Mouse (Mus musculus) midbrain, embryonic 11.5 days (tissue): ENCODE measurements around the gene Mapkapk3. TPM values are rescaled to one million over a fixed set of nuclear protein-coding genes. Genes with fewer than 3 reads are reported as not detected.
A peak's percentile ranks its signal among the peaks of the same experiment; 100 is the strongest.

Experiments
- ATAC-seq: fragments of 200-750 bp; cut with Nextera tagmentation; 2 replicates; pipeline ENCODE4 v1.8.0; 2017; ENCODE audit warnings: moderate TSS enrichment, moderate library complexity; ENCODE audit not compliant: low FRiP score
- DNase-seq: peaks from one replicate; pipeline ENCODE4 v3.0.0; 2015; ENCODE audit warnings: low spot score; ENCODE audit errors: missing footprints
- H3K27ac ChIP-seq: fragments of 300-500 bp; sonication (generic); 2 replicates; pipeline ENCODE4 v1.5.1; 2014; ENCODE audit warnings: low read depth, low read length
- H3K27me3 ChIP-seq: fragments of 300-500 bp; sonication (generic); 2 replicates; pipeline ENCODE4 v1.6.1; 2014; ENCODE audit warnings: mild to moderate bottlenecking, low read length, moderate library complexity, mixed read lengths; ENCODE audit not compliant: control insufficient read depth, insufficient read depth
- H3K36me3 ChIP-seq: fragments of 300-500 bp; sonication (generic); 2 replicates; pipeline ENCODE4 v1.6.1; 2014; ENCODE audit warnings: mild to moderate bottlenecking, low read length, moderate library complexity, mixed read lengths; ENCODE audit not compliant: control insufficient read depth, insufficient read depth
- H3K4me1 ChIP-seq: fragments of 300-500 bp; sonication (generic); 2 replicates; pipeline ENCODE4 v1.6.1; 2014; ENCODE audit warnings: low read length; ENCODE audit not compliant: control insufficient read depth, insufficient read depth
- H3K4me2 ChIP-seq: fragments of 300-500 bp; sonication (generic); 2 replicates; pipeline ENCODE4 v1.6.1; 2014; ENCODE audit warnings: mild to moderate bottlenecking, moderate library complexity
- H3K4me3 ChIP-seq: fragments of 300-500 bp; sonication (generic); 2 replicates; pipeline ENCODE4 v1.5.1; 2014; ENCODE audit warnings: low read depth, low read length
- H3K9ac ChIP-seq: fragments of 300-500 bp; sonication (generic); 2 replicates; pipeline ENCODE4 v1.6.1; 2014; ENCODE audit warnings: low read length
- H3K9me3 ChIP-seq: fragments of 300-500 bp; sonication (generic); 2 replicates; pipeline ENCODE4 v1.6.1; 2016; ENCODE audit warnings: low read length; ENCODE audit not compliant: control insufficient read depth
- WGBS: fragments of 180-500 bp; shearing (Covaris S2); extraction: QIAGEN DNeasy Blood & Tissue Kit; methylation state at CpG from one replicate; pipeline ENCODE4 v1.1.7; 2014; 5-methylcytosine and 5-hydroxymethylcytosine counted together
- microRNA-seq: library from miRNA; unstranded; fragments of <30 nt; microRNA quantifications from one replicate; pipeline ENCODE4, GENCODE M21; 2017
- polyA plus RNA-seq: library from polyadenylated mRNA; unstranded; fragments of >200 nt; fragmentation: Nextera tagmentation; extraction: Ambion mirVana; gene quantifications from 2 replicates; pipeline ENCODE4 v1.2.1, GENCODE M21; 2014

The Mapkapk3 gene
- polyA plus RNA-seq, 1 experiment from 2014 or later = 2.7 TPM

DNA sequence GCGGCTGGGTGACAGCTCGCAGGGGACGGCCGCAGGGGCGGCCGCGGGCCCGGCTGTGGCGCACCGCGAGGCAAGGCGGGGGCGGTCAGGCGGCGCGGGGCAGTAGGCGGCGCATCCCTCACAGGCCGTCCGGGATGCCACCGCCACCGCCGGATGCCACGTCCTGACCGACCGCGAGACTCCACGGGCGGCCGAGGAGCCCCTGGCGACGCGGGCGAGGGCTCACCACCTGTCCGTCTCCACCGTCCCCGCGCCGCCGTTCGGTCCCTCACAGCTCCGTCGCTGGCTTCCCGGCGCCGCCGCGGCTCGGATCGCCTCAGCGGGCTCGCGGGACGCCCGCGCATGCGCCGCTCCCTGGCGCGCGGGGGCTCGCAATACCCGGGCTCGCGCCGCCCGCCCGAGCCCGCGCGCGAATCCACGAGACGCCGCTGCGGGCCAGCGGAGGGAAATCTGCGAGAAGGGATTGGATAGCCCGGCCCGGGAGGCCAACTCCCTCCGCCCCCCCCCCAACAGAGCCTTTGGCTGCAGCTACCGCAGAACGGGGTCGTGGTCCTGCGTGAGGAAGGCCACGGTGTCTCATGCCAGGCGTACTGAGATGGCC is 58.0 kb downstream of the Mapkapk3 start, which contains the start of gene Dock3:
Dock3 (minus strand) TSS at position 371 of the 601 bp plus-strand sequence.
- Histone ChIP-seq H3K36me3 (no peaks in the 10 kb centered on the region), H3K9me3 (no peaks in the 10 kb centered on the region), H3K4me1 (no peaks in the 10 kb centered on the region), H3K9ac (peak within 1 kb of the TSS; percentile 82), H3K4me2 (peak within 1 kb of the TSS; percentile 96), H3K4me3 (peak within 1 kb of the TSS; percentile 83), H3K27ac (peak within 1 kb of the TSS; percentile 57), H3K27me3 (peaks cover 28% of the 10 kb centered on the region)
- peak; percentile 98 for DNase-seq
- WGBS = under 1% methylated on average over 46 of the region's 87 CpGs
- peak; percentile 91 for ATAC-seq

GRCm38 (mm10) chr9:107230991-107231538 is 58.6 kb downstream of the Mapkapk3 start:
- Histone ChIP-seq H3K9me3 (no peaks in the 10 kb centered on the region), H3K4me2 (peak overlapping the region; percentile 96), H3K4me1 (no peaks in the 10 kb centered on the region), H3K27ac (peak overlapping the region; percentile 57), H3K9ac (peak overlapping the region; percentile 82), H3K27me3 (peaks cover 28% of the 10 kb centered on the region), H3K4me3 (peak overlapping the region; percentile 83), H3K36me3 (no peaks in the 10 kb centered on the region)
- peak; percentile 93 for ATAC-seq
- WGBS = 1% methylated on average over 40 of the region's 50 CpGs
- DNase-seq = peak; percentile 93

- Histone ChIP-seq H3K4me1 (no peaks in the 10 kb centered on the region), H3K9me3 (no peaks in the 10 kb centered on the region), H3K27me3 (no peaks in the 10 kb centered on the region), H3K36me3 (no peaks in the 10 kb centered on the region), H3K4me2 (no peak overlapping the region), H3K9ac (no peak overlapping the region), H3K27ac (no peak overlapping the region), H3K4me3 (no peak overlapping the region)
- WGBS = 92% methylated on average over 1 of the region's 1 CpGs
- ATAC-seq (no peak), DNase-seq (no peak)
Measured at GRCm38 (mm10) chr9:107224597-107224996, 65.1 kb downstream of the Mapkapk3 start.

Small RNAs within 50 kb of the gene (microRNA-seq; reads per million reads assigned to microRNA genes)
- not detected for gene Gm22238

Other genes with a start within 250 kb of the Mapkapk3 start
- gene Dock3, start 58.0 kb downstream of the Mapkapk3 start, polyA plus RNA-seq = 7.0 and 9.3 TPM in 2 replicates
- 4.0 and 4.2 TPM in 2 replicates for gene Cish, start 6.1 kb upstream of the Mapkapk3 start, polyA plus RNA-seq
- 9.9 and 10.7 TPM in 2 replicates for gene Hemk1, start 48.5 kb upstream of the Mapkapk3 start, polyA plus RNA-seq
- 2.0 and 2.3 TPM in 2 replicates for gene 6430571L13Rik, start 50.7 kb upstream of the Mapkapk3 start, polyA plus RNA-seq
- 1.3 and 1.7 TPM in 2 replicates for gene Cacna2d2, start 109.7 kb upstream of the Mapkapk3 start, polyA plus RNA-seq
- 40.9 and 44.6 TPM in 2 replicates for gene Tmem115, start 244.1 kb upstream of the Mapkapk3 start, polyA plus RNA-seq